Mouse (Mus musculus) granulocyte monocyte progenitor cell, adult 5-6 weeks (primary cell): ENCODE measurements around the gene Gm27027. TPM values are rescaled to one million over a fixed set of nuclear protein-coding genes. Genes with fewer than 3 reads are reported as not detected.

Source experiments
- ATAC-seq: replicated peaks from 2 replicates; pipeline ENCODE4 v1.8.0; 2016; ENCODE audit warnings: mild to moderate bottlenecking, moderate TSS enrichment, inconsistent platforms; ENCODE audit not compliant: poor library complexity, severe bottlenecking
- total RNA-seq, 2 experiments: library from RNA; stranded (forward) in 1 of 2; stranded (reverse) in 1 of 2; fragments of 200-712, 200-1000 nt in 1 of 2; fragments of >200 nt in 1 of 2; fragmentation: Nextera tagmentation in 1 of 2; gene quantifications; 2 replicates each; pipeline ENCODE4 v1.2.3; 2014 to 2017

The Gm27027 gene
- total RNA-seq (2014; fragmentation: Nextera tagmentation) (not detected in 2 replicates), total RNA-seq (2017) (not detected in 2 replicates)

- ATAC-seq: no peak
Observed at GRCm38 (mm10) chr2:93996254-93996653, at the start of gene Gm27027. TSS of gene Gm27027 (minus strand) at chr2:93996354.

GRCm38 (mm10) chr2:94045411-94046090 lies 49.4 kb upstream of the Gm27027 start:
- ATAC-seq: no peak

GRCm38 (mm10) chr2:94044174-94044573 lies 48.0 kb upstream of the Gm27027 start:
- no peak for ATAC-seq

GRCm38 (mm10) chr2:94043662-94044061 lies 47.5 kb upstream of the Gm27027 start:
- ATAC-seq: no peak

GRCm38 (mm10) chr2:94042461-94042860 lies 46.3 kb upstream of the Gm27027 start:
- ATAC-seq: no peak

- no peak for ATAC-seq
Observed at GRCm38 (mm10) chr2:94040391-94041125, 44.4 kb upstream of the Gm27027 start.

- peak; percentile 92 for ATAC-seq
Observed at GRCm38 (mm10) chr2:94035428-94036331, 39.5 kb upstream of the Gm27027 start.

- no peak for ATAC-seq
Observed at GRCm38 (mm10) chr2:94030602-94031001, 34.4 kb upstream of the Gm27027 start.

- no peak for ATAC-seq
Observed at GRCm38 (mm10) chr2:94024637-94025036, 28.5 kb upstream of the Gm27027 start.

GRCm38 (mm10) chr2:94010335-94011291 lies 14.5 kb upstream of the Gm27027 start, which contains the start of gene Alkbh3:
TSS of gene Alkbh3 (minus strand) at chr2:94010807.
- ATAC-seq: peak; percentile 100

- ATAC-seq: peak; percentile 84
Observed at GRCm38 (mm10) chr2:94002331-94002730, 6.2 kb upstream of the Gm27027 start.

- no peak for ATAC-seq
Observed at GRCm38 (mm10) chr2:94001918-94002317, 5.8 kb upstream of the Gm27027 start.

- ATAC-seq: no peak
Observed at GRCm38 (mm10) chr2:94001411-94001810, 5.3 kb upstream of the Gm27027 start.

- no peak for ATAC-seq
Observed at GRCm38 (mm10) chr2:93992810-93993209, 3.3 kb downstream of the Gm27027 start.

GRCm38 (mm10) chr2:93992259-93992658 lies 3.9 kb downstream of the Gm27027 start:
- no peak for ATAC-seq

- ATAC-seq: no peak
Observed at GRCm38 (mm10) chr2:93991336-93991735, 4.8 kb downstream of the Gm27027 start.

- ATAC-seq: peak; percentile 77
Observed at GRCm38 (mm10) chr2:93988440-93988839, 7.7 kb downstream of the Gm27027 start.

GRCm38 (mm10) chr2:93982457-93983235 lies 13.5 kb downstream of the Gm27027 start:
- ATAC-seq: no peak
